Mouse (Mus musculus) embryonic facial prominence, embryonic 10.5 days (tissue): ENCODE results near the gene 6030498E09Rik. TPM values are rescaled to one million over a fixed set of nuclear protein-coding genes. Genes with fewer than 3 reads are reported as not detected.

Experiments
- microRNA-seq: library from miRNA; unstranded; fragments of <30 nt; microRNA quantifications from one replicate; pipeline ENCODE4, GENCODE M21; 2017
- polyA plus RNA-seq: library from polyadenylated mRNA; unstranded; fragments of >200 nt; fragmentation: Nextera tagmentation; extraction: Ambion mirVana; gene quantifications from 2 replicates; pipeline ENCODE4 v1.2.1, GENCODE M21; 2016

6030498E09Rik gene
- polyA plus RNA-seq, 1 experiment from 2014 or later = not detected

Small RNA genes within 50 kb of the gene (microRNA-seq; reads per million reads assigned to microRNA genes)
- not detected for gene Gm25642

Other genes with a start within 250 kb of the 6030498E09Rik start
- 48.3 and 50.1 TPM in 2 replicates for gene Cul4b, start 196.5 kb upstream of the 6030498E09Rik start, polyA plus RNA-seq
- gene Mcts1, start 172.1 kb upstream of the 6030498E09Rik start, polyA plus RNA-seq = 69.3 and 74.1 TPM in 2 replicates
- gene C1galt1c1, start 137.6 kb upstream of the 6030498E09Rik start, polyA plus RNA-seq = 15.8 and 17.0 TPM in 2 replicates